Mouse (Mus musculus) NIH3T3 (cell line): ENCODE results near the gene Hoxa6.
A peak's percentile ranks its signal among the peaks of the same experiment; 100 is the strongest.

Experiments used
- DNase-seq: peaks from one replicate; pipeline ENCODE4 v3.0.0-alpha.2; 2012; ENCODE audit warnings: low read depth

Gene Hoxa6

DNA sequence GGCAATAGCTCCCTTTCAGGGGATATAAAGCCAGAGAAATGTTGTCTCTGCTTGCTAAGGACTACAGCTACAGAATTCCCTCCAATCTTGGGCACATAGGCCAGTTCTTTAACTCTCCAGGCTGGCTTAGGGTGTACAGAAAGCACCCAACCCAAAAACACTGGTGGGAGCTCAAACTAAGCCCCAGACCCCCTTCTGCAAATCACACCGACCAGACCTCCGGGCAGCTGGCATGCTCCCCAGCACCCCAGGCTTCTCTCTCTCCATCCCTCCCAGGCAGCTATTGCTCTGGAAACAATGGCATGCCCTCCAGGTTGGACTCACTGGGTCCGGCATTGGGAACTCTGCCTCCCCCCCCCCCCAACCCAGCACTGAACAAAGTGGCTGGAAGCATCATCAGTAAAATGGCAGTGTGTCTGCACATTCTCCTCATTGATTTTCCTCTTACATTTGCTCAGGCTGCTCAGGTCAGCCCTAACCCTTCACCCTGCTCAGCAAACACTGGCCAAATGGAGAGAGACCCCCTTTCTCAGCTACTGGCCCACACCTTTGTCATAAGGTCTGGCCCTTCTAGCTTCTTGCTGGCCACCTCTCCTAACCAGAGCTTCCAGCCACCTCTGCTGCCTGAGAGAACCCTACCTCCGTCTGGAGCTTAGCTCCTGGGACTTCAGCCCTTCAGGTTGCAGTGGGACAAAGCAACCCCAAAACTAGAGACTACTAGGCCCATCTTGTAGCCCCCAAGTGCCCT lies 29.4 kb downstream of the Hoxa6 start:
- DNase-seq: peak; percentile 60

GRCm38 (mm10) chr6:52177806-52178205 lies 30.7 kb downstream of the Hoxa6 start:
- DNase-seq: peak; percentile 53

DNA sequence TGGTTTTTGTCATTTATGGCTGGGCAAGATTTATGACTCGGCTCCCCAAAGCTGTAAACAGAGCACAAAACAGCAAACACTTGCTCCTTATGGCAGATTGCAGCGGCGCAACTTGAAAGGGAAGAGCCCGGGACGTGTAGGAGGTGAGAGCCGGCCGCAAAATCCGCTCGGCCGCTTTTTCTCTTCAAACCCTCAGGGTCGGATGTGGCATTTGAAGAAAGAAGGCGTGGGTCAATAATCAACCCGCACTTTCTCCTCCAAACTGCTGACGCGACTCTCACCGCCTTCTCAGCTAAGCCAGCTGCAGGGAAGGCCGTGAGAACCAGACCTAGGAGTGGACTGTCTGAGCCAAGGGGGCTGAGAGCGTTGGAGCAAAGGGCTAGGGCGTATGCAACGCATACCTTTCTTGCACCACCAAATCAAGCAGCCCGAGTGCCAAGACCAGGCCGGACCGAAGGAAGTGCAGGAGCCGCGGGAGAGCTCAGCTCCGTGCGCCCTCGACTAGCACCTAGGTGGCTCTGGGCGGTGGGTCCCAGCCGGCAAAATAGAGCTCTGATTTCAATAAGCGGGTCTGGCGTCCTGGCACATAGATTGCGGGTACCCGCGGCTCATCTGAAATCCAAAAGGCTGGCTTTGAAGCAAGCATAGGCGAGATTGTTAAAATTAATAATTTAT lies 31.3 kb downstream of the Hoxa6 start, which contains the start of gene 5730596B20Rik:
Gene 5730596B20Rik, plus strand, starts transcription at position 438 of the 675 bp plus-strand sequence.
- DNase-seq: peak; percentile 84

DNA sequence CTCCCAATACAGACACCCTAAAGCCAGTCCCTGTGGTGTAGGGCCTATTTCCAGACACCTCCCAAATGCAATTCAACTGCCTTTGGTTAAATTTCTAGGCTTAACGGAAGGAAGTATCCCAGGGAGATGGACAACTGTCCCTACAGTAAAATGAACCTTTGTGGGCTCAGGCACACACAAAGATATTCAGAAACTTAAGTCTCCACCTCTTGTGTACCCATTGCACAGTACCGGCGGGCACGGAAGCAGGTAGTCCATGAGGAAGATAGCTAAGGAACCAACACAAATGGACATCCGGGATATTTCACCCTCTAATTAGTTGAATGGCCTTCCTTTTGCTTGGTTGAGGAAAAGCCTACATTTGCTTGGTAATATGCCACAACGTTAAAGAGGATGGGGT lies 32.1 kb downstream of the Hoxa6 start:
- no peak for DNase-seq

- peak; percentile 72 for DNase-seq
These were observed 32.7 kb downstream of the Hoxa6 start for GRCm38 (mm10) chr6:52175864-52176263.

- peak; percentile 76 for DNase-seq
These were observed 33.4 kb downstream of the Hoxa6 start for GRCm38 (mm10) chr6:52174968-52175751.

- no peak for DNase-seq
These were observed 34.9 kb downstream of the Hoxa6 start for GRCm38 (mm10) chr6:52173648-52174047.

DNA sequence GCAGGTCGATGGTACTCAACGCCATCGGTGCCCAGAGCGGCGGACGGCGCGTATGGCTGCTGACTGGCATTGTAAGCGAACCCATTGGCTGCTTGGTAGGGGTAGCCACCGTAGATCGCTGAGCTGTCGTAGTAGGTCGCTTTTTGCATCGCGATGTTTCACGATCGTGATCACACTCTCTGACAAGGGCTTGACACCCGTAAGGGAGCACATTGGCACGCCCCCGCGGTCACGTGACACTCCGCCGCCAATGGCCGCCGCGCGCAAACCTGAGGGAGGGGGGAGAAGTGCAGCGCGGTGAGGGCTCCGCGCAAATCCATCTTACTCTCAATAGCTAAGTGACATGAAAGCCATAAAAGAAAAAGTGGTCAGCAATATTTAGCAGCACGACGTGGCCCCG lies 36.0 kb downstream of the Hoxa6 start:
- DNase-seq: peak; percentile 95

- DNase-seq: no peak
These were observed 36.6 kb downstream of the Hoxa6 start for GRCm38 (mm10) chr6:52171938-52172337.

DNA sequence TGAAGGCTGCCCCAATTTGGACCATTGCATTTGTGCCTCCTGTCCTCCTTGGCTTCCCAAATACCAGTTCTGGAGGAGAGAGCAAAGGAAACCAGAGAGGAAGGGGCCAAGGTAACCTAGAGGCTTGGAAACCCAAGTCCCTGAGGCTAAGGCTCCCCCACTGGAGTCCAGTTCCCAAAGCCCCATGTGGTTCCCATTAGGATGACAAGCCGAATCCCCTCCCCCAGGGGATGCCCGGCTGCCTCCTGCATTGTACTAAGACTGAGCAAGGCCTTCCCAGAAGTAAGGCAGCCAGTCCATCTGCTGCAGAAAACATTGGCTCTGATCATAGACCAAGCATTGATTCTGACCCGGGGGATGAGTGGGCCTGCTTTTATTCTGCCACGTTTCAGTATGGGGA lies 37.2 kb downstream of the Hoxa6 start:
- DNase-seq: peak; percentile 94

- DNase-seq: no peak
These were observed 37.7 kb downstream of the Hoxa6 start for GRCm38 (mm10) chr6:52170898-52171223.

DNA sequence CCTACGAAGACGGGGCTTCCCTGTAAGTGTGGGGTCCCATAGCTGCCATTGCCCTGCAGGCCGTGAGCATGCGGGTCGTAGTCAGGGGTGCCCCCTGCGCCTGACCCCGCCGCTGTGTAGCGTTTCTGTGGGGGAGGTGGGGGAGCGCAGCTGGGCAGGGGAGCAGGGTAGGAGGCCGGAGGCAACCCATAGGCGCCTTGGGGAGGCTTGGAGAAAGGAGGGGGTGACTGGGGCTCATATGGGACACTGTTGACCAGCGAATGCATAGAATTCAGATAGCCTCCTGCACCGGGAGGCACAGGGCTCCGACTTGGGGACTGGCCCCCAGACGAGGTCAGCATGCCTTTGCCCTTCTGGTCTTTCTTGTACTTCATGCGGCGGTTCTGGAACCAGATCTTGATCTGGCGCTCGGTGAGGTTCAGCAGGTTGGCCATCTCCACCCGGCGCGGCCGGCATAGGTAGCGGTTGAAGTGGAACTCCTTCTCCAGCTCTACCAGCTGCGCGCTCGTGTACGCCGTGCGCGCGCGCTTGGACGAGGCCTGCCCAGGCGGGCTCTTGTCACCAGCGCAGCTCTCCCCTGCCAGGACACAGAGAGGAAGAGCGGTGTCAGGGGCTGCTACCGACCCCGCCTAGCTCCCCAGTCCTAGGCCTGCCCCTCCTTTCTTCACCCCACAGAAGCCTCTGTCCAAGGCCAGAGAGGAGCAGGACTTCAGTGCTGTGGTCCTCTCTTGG lies 38.2 kb downstream of the Hoxa6 start:
- peak; percentile 61 for DNase-seq

DNA sequence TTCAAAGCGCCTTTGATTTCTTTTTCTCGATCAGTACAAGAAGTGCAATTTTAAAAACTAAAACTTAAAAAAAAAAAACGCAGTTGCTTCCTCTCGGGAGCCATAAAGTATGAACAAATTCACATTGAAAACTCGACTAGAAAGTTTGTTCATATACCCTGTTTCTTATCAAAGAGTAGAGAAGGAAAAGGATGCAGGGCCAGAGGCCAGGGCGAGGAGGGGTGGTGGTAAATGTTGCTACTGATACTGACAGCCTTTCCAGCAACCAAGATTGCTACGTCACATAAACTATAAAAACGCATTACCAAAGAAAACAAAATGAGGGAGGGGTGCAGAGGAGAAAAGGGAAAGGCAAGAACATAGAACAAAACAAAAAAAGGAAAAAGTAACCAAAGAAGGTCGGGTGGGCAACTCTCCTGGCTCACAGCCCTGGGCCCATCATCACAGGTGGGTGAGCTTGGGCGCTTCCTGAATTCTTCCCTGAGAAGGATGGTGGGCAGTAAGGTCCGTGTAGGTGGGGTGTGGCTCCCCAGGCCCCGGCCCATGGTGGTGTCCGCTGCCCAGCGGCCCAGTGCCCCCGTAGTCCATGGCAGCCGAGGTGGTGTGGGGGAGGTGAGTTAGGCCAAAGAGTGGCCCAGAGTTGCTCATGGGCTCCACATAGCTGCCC lies 38.9 kb downstream of the Hoxa6 start:
- DNase-seq: peak; percentile 52

DNA sequence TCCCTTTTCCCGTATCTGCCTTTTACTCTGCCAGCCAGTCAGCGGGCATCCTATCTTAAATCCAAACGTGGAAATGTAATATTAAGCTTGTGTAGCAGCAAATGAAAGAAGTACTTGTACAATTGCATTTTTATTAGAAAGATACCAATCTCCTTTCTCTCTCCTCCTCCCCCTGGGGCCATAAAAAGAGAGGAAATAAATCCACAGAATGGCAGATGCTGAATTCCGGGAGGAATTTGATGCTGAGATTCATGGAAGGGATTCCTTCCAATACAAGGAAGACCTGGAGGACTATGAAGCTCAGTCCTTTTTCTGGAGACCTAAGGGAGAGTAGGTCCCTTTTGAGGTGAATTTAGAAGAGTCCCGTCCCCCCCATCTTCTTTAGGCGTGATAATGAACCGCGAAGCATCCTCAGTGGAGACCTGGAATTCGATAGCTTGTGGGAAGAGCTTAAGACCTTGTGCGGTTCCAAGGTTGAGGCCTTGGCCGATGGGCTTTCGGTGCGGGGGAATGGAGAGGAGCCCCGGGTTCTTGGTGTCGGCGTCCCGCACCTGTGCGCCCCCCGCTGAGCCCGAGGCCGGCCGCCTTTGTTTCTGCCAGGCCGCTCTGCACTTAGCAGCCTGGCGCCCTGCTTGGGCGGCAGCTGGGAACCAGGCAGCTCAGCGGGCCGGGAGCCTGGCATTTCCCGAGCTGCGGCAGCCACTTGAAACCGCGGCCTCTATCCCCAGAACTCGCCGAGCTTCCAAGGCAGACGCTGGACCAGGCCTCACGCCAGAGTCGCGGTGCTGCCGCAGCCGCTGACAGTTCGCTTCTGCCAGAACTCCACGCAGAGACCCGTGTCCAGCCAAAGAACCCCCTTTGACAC lies 40.1 kb downstream of the Hoxa6 start:
- peak; percentile 77 for DNase-seq

DNA sequence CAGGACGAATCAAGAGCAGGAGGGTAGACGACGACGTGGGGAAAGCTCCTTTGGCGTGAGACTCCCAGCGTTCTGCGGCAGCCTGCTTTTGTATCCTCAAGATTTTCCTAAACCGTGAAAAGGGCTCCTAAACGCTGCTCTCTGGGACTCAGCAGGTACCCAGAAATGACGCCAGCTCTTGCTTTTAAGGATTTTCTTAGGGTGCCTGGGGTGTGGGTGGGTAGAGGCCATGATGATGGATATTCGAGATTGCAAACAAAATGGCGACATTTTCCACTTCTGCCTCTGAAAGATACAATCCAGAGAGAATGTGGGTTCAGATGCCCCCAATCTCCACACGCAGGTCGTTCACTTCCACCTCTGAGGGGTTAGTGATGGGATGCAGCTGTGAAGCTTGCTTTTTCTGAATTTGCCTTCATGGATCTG lies 40.8 kb downstream of the Hoxa6 start:
- peak; percentile 69 for DNase-seq

DNA sequence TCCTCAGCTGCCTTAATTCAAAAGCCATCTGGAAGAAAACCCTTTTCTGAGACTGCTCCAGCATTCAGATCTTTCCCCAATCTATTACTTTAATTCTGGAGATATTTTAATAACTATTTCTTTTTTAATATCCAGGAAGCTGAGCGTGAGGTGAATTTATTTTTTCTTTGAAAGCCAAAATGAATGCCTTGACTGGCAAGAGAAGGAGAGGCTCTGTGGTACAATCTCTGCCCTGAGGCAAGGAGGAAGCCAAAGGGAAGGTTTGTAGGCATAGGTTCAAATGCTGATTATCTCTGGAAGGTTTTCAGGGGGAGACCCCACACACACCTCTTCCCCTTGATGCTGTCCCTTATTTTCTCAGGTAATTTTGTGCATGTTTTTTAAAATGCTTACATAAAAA lies 41.3 kb downstream of the Hoxa6 start:
- DNase-seq: peak; percentile 58

- peak; percentile 71 for DNase-seq
These were observed 42.0 kb downstream of the Hoxa6 start for GRCm38 (mm10) chr6:52166431-52167077.

DNA sequence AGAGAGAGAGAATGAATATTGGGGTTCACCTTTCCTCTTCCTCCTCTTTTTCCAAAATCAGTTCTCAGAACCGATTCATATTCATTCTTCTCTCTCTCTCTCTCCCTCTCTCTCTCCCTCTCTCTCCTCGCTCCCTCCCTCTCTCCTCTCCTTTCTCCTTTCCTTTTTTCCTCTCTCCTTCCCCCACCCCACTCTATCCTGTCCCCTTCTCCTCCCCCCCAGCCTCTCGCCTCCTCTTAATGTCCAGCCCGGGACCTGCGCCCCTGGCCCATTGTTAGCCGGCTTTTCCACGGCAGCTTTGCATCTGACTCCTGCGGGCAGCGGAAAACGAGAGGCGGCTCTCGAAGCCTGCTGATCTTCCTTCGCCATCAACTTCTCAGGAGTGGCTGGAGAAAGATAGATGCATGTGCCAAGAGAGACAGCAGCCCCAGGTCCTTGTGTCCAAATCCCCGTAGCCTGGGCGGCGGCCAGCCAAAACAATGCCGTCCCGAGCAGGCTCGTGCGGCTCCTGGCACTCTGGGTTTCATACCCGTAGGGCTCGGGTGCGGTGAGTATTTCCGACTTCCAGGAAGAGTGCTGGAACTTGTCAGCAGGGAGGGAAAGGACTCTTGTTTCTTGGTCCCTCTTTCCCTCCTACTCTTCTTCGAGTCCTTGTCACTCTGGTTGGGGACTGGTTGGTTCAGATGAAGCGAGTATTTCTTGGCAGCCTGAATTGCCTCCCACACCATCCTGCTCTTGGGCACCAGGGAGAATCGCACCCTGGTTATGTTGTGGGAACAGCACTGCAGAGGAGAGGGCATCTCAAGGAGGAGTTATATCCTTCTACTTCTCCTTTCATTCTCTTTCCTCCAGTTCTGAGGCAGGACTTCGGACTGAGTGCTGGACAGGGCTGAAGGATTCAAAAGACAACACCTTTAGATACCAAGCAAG lies 42.8 kb downstream of the Hoxa6 start:
- DNase-seq: peak; percentile 83
